Mouse (Mus musculus) ES-Bruce4 (cell line): ENCODE data around the gene Glo1.

ENCODE experiments used
- CTCF ChIP-seq: IDR thresholded peaks from one replicate; pipeline ENCODE4 v1.8.1; 2011; ENCODE audit warnings: low read depth, low read length
- EP300 ChIP-seq: IDR thresholded peaks from 2 replicates; pipeline ENCODE4 v1.6.1; 2011; ENCODE audit warnings: low read depth, low read length; ENCODE audit not compliant: insufficient read depth

DNA sequence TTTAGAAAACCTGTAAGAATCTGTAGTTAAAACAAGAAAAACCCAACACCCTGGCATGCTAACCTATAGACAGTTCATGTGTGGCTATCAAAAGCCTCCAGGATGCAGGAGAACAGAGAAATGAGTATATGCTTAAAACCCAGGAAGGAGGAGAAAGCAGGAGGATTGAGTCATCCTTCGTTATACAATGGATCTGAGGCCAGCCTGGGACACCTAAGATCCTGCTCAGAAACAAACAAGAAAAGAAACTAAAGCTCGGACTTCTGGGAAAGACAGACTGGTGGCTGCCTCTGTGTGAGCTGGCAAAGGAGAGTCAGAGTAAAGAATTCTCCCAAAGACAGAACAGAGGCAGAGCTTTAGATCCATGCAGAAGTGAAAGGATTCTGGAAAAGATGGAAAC, 68.0 kb downstream of the Glo1 start:
- TF ChIP-seq CTCF: no peak
- TF ChIP-seq EP300: no peak
